Mouse (Mus musculus) skeletal muscle tissue, adult 2 months (tissue): ENCODE results near the gene Fryl.

ENCODE experiments used
- DNase-seq: peaks from one replicate; pipeline ENCODE4 v3.0.0-alpha.2; 2012; ENCODE audit warnings: low read depth, low spot score

Gene Fryl

GRCm38 (mm10) chr5:73256352-73257065 is at the start of gene Fryl:
TSS of gene Fryl (minus strand) at chr5:73256619.
- peak; percentile 97 for DNase-seq

- no peak for DNase-seq
Measured at GRCm38 (mm10) chr5:73304507-73304906, 48.1 kb upstream of the Fryl start.

- DNase-seq, result no peak
Measured at GRCm38 (mm10) chr5:73301601-73302307, 45.3 kb upstream of the Fryl start.

- DNase-seq, result no peak
Measured at GRCm38 (mm10) chr5:73295916-73296315, 39.5 kb upstream of the Fryl start.

- no peak for DNase-seq
Measured at GRCm38 (mm10) chr5:73295016-73295415, 38.6 kb upstream of the Fryl start.

GRCm38 (mm10) chr5:73293458-73293827 is 37.0 kb upstream of the Fryl start:
- DNase-seq, result no peak

GRCm38 (mm10) chr5:73292502-73293457 is 36.4 kb upstream of the Fryl start, which contains the start of gene Ociad1:
TSS of gene Ociad1 (plus strand) at chr5:73292784.
- DNase-seq, result peak; percentile 96

GRCm38 (mm10) chr5:73289900-73290299 is 33.5 kb upstream of the Fryl start:
- DNase-seq, result no peak

GRCm38 (mm10) chr5:73286603-73287002 is 30.2 kb upstream of the Fryl start:
- no peak for DNase-seq

- DNase-seq, result no peak
Measured at GRCm38 (mm10) chr5:73285470-73285978, 29.1 kb upstream of the Fryl start.

GRCm38 (mm10) chr5:73284046-73284445 is 27.6 kb upstream of the Fryl start:
- DNase-seq, result no peak

- DNase-seq, result no peak
Measured at GRCm38 (mm10) chr5:73280567-73280850, 24.1 kb upstream of the Fryl start.

GRCm38 (mm10) chr5:73279732-73280566 is 23.5 kb upstream of the Fryl start:
- DNase-seq, result no peak

GRCm38 (mm10) chr5:73279190-73279589 is 22.8 kb upstream of the Fryl start:
- no peak for DNase-seq

- no peak for DNase-seq
Measured at GRCm38 (mm10) chr5:73274941-73275340, 18.5 kb upstream of the Fryl start.

GRCm38 (mm10) chr5:73273171-73273570 is 16.8 kb upstream of the Fryl start:
- DNase-seq, result no peak

- no peak for DNase-seq
Measured at GRCm38 (mm10) chr5:73270612-73271011, 14.2 kb upstream of the Fryl start.

- DNase-seq, result no peak
Measured at GRCm38 (mm10) chr5:73268636-73269213, 12.3 kb upstream of the Fryl start.

- DNase-seq, result peak; percentile 90
Measured at GRCm38 (mm10) chr5:73265460-73265859, 9.0 kb upstream of the Fryl start.

GRCm38 (mm10) chr5:73264122-73264521 is 7.7 kb upstream of the Fryl start:
- DNase-seq, result no peak

- DNase-seq, result no peak
Measured at GRCm38 (mm10) chr5:73257723-73258122, 1.3 kb upstream of the Fryl start.
